In the genomic region with DNA sequence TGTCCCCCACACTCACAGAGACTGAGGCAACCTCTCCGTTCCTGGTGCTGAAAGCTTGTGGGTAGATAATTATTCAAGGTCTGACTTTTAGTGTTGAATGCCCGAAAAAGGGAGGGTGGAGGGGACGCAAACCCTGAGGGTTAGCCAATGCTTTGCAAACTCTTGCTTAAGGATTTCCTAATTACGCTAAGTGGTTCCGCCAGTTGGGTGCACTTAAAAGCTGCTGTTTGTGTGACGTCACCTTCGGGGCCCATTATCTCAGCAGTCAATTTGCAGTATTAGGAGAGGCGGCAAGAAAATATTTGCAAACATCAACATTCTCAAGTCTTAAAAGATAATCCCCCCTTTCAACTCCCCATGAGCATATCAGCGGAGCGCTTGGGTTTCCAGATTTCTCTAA, we compare ENCODE assay signal across 14 mouse cellular contexts.
DNase-seq lines count a peak whose midpoint lies in the region; ATAC-seq and TF ChIP-seq lines count a peak whose summit lies in the region.
"Had no signal": no experiment of that assay in that cellular context is flagged by ENCODE, and none has a peak within 500 bp of the region (broad histone marks: within the 10 kb centered on the region; RNA-seq: fewer than 3 reads in every experiment).

No protein-coding gene starts in this region.

- 23% methylated on average over 10 of the region's 10 CpGs for WGBS in liver, adult 2 months
- 40% methylated on average over 10 of the region's 10 CpGs for WGBS in liver, embryonic 11.5 days
- 24% methylated on average over 10 of the region's 10 CpGs for WGBS in embryonic facial prominence, embryonic 11.5 days
- WGBS in lung, postnatal 0 days: 34% methylated on average over 10 of the region's 10 CpGs

- no peaks in the 10 kb centered on the region for H3K27me3 ChIP-seq in liver, adult 2 months (ENCODE audit: control insufficient read depth, insufficient read depth, low read length)
- no peaks in the 10 kb centered on the region for H3K27me3 ChIP-seq in liver, embryonic 11.5 days (replicated peaks; ENCODE audit: control insufficient read depth, insufficient read depth, low read length)
- no peaks in the 10 kb centered on the region for H3K27me3 ChIP-seq in embryonic facial prominence, embryonic 11.5 days (ENCODE audit: control insufficient read depth, insufficient read depth, low read length)
- no peaks in the 10 kb centered on the region for H3K27me3 ChIP-seq in lung, postnatal 0 days (replicated peaks; ENCODE audit: insufficient read depth, low read length)
- H3K27me3 ChIP-seq: liver, embryonic 15.5 days had no signal

- H3K4me2 ChIP-seq in liver, embryonic 11.5 days: no peak overlapping the region
- H3K4me2 ChIP-seq in embryonic facial prominence, embryonic 11.5 days (ENCODE audit: low read depth, low read length): no peak overlapping the region
- peak overlapping the region; percentile 22; the same call in 1 of the 2 replicates for H3K4me2 ChIP-seq in lung, postnatal 0 days (replicated peaks; ENCODE audit: low read depth, low read length)
- H3K4me2 ChIP-seq: liver, embryonic 15.5 days had no signal

- no peak overlapping the region for H3K9ac ChIP-seq in liver, adult 2 months (ENCODE audit: low read depth, low read length)
- H3K9ac ChIP-seq in liver, embryonic 11.5 days (ENCODE audit: low read depth, low read length): no peak overlapping the region
- H3K9ac ChIP-seq in embryonic facial prominence, embryonic 11.5 days (replicated peaks; ENCODE audit: low read length): no peak overlapping the region
- H3K9ac ChIP-seq in lung, postnatal 0 days (replicated peaks; ENCODE audit: low read depth): no peak overlapping the region
- H3K9ac ChIP-seq: liver, embryonic 15.5 days had no signal

- TF ChIP-seq EP300 in lung, postnatal 0 days (IDR thresholded peaks at IDR 0.05): 0 out of 2 replicates have a peak, but pooled peaks have one; percentile 53

- peak; percentile 6 for DNase-seq in liver, adult 2 months (ENCODE audit: extremely low read depth, low read depth, low spot score)
- no peak for DNase-seq in liver, embryonic 11.5 days (ENCODE audit: low spot score)
- peak; percentile 27 for DNase-seq in embryonic facial prominence, embryonic 11.5 days (ENCODE audit: low spot score)
- DNase-seq in lung, postnatal 0 days (ENCODE audit: low spot score): peak; percentile 81
- peak; percentile 56 for DNase-seq in retina, postnatal 1 day
- no peak for DNase-seq in left cerebral cortex, postnatal 10 days (ENCODE audit: extremely low spot score in 1 of 2, low spot score in 2 of 2)
- DNase-seq in layer of hippocampus, postnatal 36 days: no peak
- DNase-seq: adrenal gland, adult 8-10 months; cerebellum, adult 2 months; heart, postnatal 10 days; kidney, adult 8-10 months had no signal

- TF ChIP-seq POLR2A in liver, adult 2 months (IDR thresholded peaks at IDR 0.05; ENCODE audit: extremely low read depth, insufficient read depth, low read length): no peak

- intact Hi-C loops in left cerebral cortex, postnatal 10 days (cut with DNase I): no loop called here

- no peaks in the 10 kb centered on the region for H3K4me1 ChIP-seq in liver, adult 2 months (ENCODE audit: control insufficient read depth, insufficient read depth, low read length)
- no peaks in the 10 kb centered on the region for H3K4me1 ChIP-seq in liver, embryonic 11.5 days (replicated peaks; ENCODE audit: control insufficient read depth, insufficient read depth, low read length)
- no peaks in the 10 kb centered on the region for H3K4me1 ChIP-seq in embryonic facial prominence, embryonic 11.5 days (ENCODE audit: control insufficient read depth, insufficient read depth, low read length)
- no peaks in the 10 kb centered on the region for H3K4me1 ChIP-seq in lung, postnatal 0 days (ENCODE audit: insufficient read depth, low read depth, low read length)
- H3K4me1 ChIP-seq: liver, embryonic 15.5 days had no signal

- H3K9me3 ChIP-seq in liver, embryonic 11.5 days (ENCODE audit: control insufficient read depth, low read length): peaks cover 2% of the 10 kb centered on the region; the same call in 1 of the 2 replicates
- H3K9me3 ChIP-seq in embryonic facial prominence, embryonic 11.5 days (replicated peaks; ENCODE audit: control insufficient read depth, low read length): no peaks in the 10 kb centered on the region
- no peaks in the 10 kb centered on the region for H3K9me3 ChIP-seq in lung, postnatal 0 days (ENCODE audit: low read length)
- H3K9me3 ChIP-seq: limb, embryonic 10.5 days; liver, embryonic 15.5 days had no signal

- no peak for ATAC-seq in liver, embryonic 11.5 days (replicated peaks; ENCODE audit: low FRiP score)
- ATAC-seq in embryonic facial prominence, embryonic 11.5 days (replicated peaks; ENCODE audit: insufficient number of reproducible peaks, low FRiP score, low TSS enrichment, low read depth): no peak
- ATAC-seq in lung, postnatal 0 days: peak; percentile 76
- ATAC-seq: CD4-positive, CD25-positive, alpha-beta regulatory T cell, adult 4 months had no signal

- no peak overlapping the region for H3K27ac ChIP-seq in liver, adult 2 months (replicated peaks; ENCODE audit: insufficient read depth, low read depth, low read length)
- H3K27ac ChIP-seq in liver, embryonic 11.5 days (ENCODE audit: low read depth, low read length): no peak overlapping the region
- no peak overlapping the region for H3K27ac ChIP-seq in embryonic facial prominence, embryonic 11.5 days (replicated peaks; ENCODE audit: low read depth, low read length)
- H3K27ac ChIP-seq in lung, postnatal 0 days (ENCODE audit: low read length): peak overlapping the region; percentile 26; the same call in 1 of the 2 replicates
- H3K27ac ChIP-seq: limb, embryonic 10.5 days; liver, embryonic 15.5 days had no signal

- no peaks in the 10 kb centered on the region for H3K79me2 ChIP-seq in liver, adult 2 months (ENCODE audit: control insufficient read depth, insufficient read depth, low read length)

- no peak for TF ChIP-seq CTCF in liver, adult 2 months (IDR thresholded peaks at IDR 0.05; ENCODE audit: low read depth, low read length)
- no peak for TF ChIP-seq CTCF in lung, postnatal 0 days (IDR thresholded peaks at IDR 0.05)

- no peak overlapping the region for H3K4me3 ChIP-seq in liver, adult 2 months (ENCODE audit: insufficient read depth, low read depth, low read length)
- H3K4me3 ChIP-seq in liver, embryonic 11.5 days (ENCODE audit: low read depth, low read length): no peak overlapping the region
- no peak overlapping the region for H3K4me3 ChIP-seq in embryonic facial prominence, embryonic 11.5 days (ENCODE audit: low read depth, low read length)
- peak overlapping the region; percentile 24 for H3K4me3 ChIP-seq in lung, postnatal 0 days (ENCODE audit: low read depth, low read length)
- H3K4me3 ChIP-seq: limb, embryonic 10.5 days; liver, embryonic 15.5 days had no signal

- H3K36me3 ChIP-seq in liver, adult 2 months (ENCODE audit: control insufficient read depth, insufficient read depth, low read length): no peaks in the 10 kb centered on the region
- H3K36me3 ChIP-seq in liver, embryonic 11.5 days (ENCODE audit: control insufficient read depth, insufficient read depth, low read length): no peaks in the 10 kb centered on the region
- no peaks in the 10 kb centered on the region for H3K36me3 ChIP-seq in embryonic facial prominence, embryonic 11.5 days (replicated peaks; ENCODE audit: control insufficient read depth, insufficient read depth, low read depth, low read length)
- no peaks in the 10 kb centered on the region for H3K36me3 ChIP-seq in lung, postnatal 0 days (ENCODE audit: insufficient read depth, low read length)
- H3K36me3 ChIP-seq: limb, embryonic 10.5 days; liver, embryonic 15.5 days had no signal

Comparison
In these comparisons a context has a peak if more than half of its experiments do, and no peak if none do; other contexts are left out.
1. DNase-seq: peak in liver, adult 2 months (single experiment), embryonic facial prominence, embryonic 11.5 days (single experiment), lung, postnatal 0 days (single experiment) and retina, postnatal 1 day (single experiment); none in liver, embryonic 11.5 days (single experiment), left cerebral cortex, postnatal 10 days (0 of 2) and layer of hippocampus, postnatal 36 days (0 of 2).